ENCODE assay signal across 16 mouse cellular contexts in genomic region chr10:43818623-43819022, GRCm38 (mm10).
"Had no signal": no experiment of that assay in that cellular context is flagged by ENCODE, and none has a peak within 500 bp of the region (broad histone marks: within the 10 kb centered on the region; RNA-seq: fewer than 3 reads in every experiment).

No protein-coding gene starts in this region.

- H3K9ac ChIP-seq: limb, embryonic 13.5 days; liver, embryonic 15.5 days; lung, embryonic 14.5 days; neural tube, embryonic 15.5 days; stomach, embryonic 15.5 days had no signal

- H3K27ac ChIP-seq: limb, embryonic 13.5 days; liver, embryonic 15.5 days; macrophage; midbrain, embryonic 10.5 days; neural tube, embryonic 15.5 days; stomach, embryonic 15.5 days had no signal

- H3K4me3 ChIP-seq: limb, embryonic 13.5 days; liver, embryonic 15.5 days; midbrain, embryonic 10.5 days; myocyte; neural tube, embryonic 15.5 days; stomach, embryonic 15.5 days had no signal

- H3K36me3 ChIP-seq: limb, embryonic 13.5 days; liver, embryonic 15.5 days; midbrain, embryonic 10.5 days; neural tube, embryonic 15.5 days; stomach, embryonic 15.5 days had no signal

- H3K9me3 ChIP-seq: limb, embryonic 13.5 days; liver, embryonic 15.5 days; midbrain, embryonic 10.5 days; neural tube, embryonic 15.5 days; stomach, embryonic 15.5 days had no signal

- H3K4me1 ChIP-seq: midbrain, embryonic 10.5 days; neural tube, embryonic 15.5 days had no signal

- H3K27me3 ChIP-seq: limb, embryonic 13.5 days; liver, embryonic 15.5 days; neural tube, embryonic 15.5 days; stomach, embryonic 15.5 days had no signal

- DNase-seq: kidney, adult 18-20 months; kidney, postnatal 10 days; kidney, postnatal 4 days; left cerebral cortex, postnatal 4 days; lung, embryonic 14.5 days; lung, postnatal 10 days; midbrain, embryonic 14.5 days; right cerebral cortex, postnatal 4 days; thymus, postnatal 36 days had no signal
